Mouse (Mus musculus) heart, embryonic 14.5 days (tissue): ENCODE data around the gene Kcns1. TPM values are rescaled to one million over a fixed set of nuclear protein-coding genes. Genes with fewer than 3 reads are reported as not detected.

ENCODE experiments used
- ATAC-seq: fragments of 200-750 bp; cut with Nextera tagmentation; 2 replicates; pipeline ENCODE4 v1.8.0; 2017; ENCODE audit warnings: low read depth, moderate TSS enrichment; ENCODE audit not compliant: insufficient number of reproducible peaks, insufficient read depth, low FRiP score
- H3K27ac ChIP-seq, 2 experiments: fragments of 200-500 bp in 1 of 2; fragments of 300-500 bp in 1 of 2; sonication (generic) in 1 of 2; replicated peaks in 1 of 2; 2 replicates each; pipeline ENCODE4 v1.5.1; 2012 to 2014; ENCODE audit warnings: low read depth in 2 of 2, low read length in 2 of 2, control low read depth in 1 of 2, mild to moderate bottlenecking in 1 of 2, mixed read lengths in 1 of 2; ENCODE audit not compliant: control insufficient read depth in 1 of 2, insufficient read depth in 1 of 2
- H3K27me3 ChIP-seq: fragments of 300-500 bp; sonication (generic); 2 replicates; pipeline ENCODE4 v1.6.1; 2014; ENCODE audit warnings: mild to moderate bottlenecking, low read length, control low read depth; ENCODE audit not compliant: control insufficient read depth, insufficient read depth
- H3K36me3 ChIP-seq: fragments of 300-500 bp; sonication (generic); 2 replicates; pipeline ENCODE4 v1.6.1; 2014; ENCODE audit warnings: mild to moderate bottlenecking, control low read depth, low read length, mixed read lengths; ENCODE audit not compliant: control insufficient read depth, insufficient read depth
- H3K4me1 ChIP-seq, 2 experiments: fragments of 200-500 bp in 1 of 2; fragments of 300-500 bp in 1 of 2; sonication (generic) in 1 of 2; 2 replicates each; pipeline ENCODE4 v1.6.1; 2012 to 2014; ENCODE audit warnings: low read length in 2 of 2, control low read depth in 1 of 2, mixed read lengths in 1 of 2; ENCODE audit not compliant: control insufficient read depth in 2 of 2, insufficient read depth in 2 of 2
- H3K4me2 ChIP-seq: fragments of 300-500 bp; sonication (generic); 2 replicates; pipeline ENCODE4 v1.6.1; 2014; ENCODE audit warnings: mild to moderate bottlenecking, low read length
- H3K4me3 ChIP-seq, 2 experiments: fragments of 200-500 bp in 1 of 2; fragments of 300-500 bp in 1 of 2; sonication (generic) in 1 of 2; 2 replicates each; pipeline ENCODE4 v1.5.1; 2012 to 2014; ENCODE audit warnings: low read length in 2 of 2, mild to moderate bottlenecking in 2 of 2, control low read depth in 1 of 2, low read depth in 1 of 2, moderate library complexity in 1 of 2; ENCODE audit not compliant: control insufficient read depth in 1 of 2, insufficient read depth in 1 of 2
- H3K9ac ChIP-seq: fragments of 300-500 bp; sonication (generic); 2 replicates; pipeline ENCODE4 v1.6.1; 2014; ENCODE audit warnings: mild to moderate bottlenecking, low read length
- H3K9me3 ChIP-seq: fragments of 300-500 bp; sonication (generic); 2 replicates; pipeline ENCODE4 v1.6.1; 2016; ENCODE audit warnings: low read length, control low read depth; ENCODE audit not compliant: control insufficient read depth
- WGBS: fragments of 180-500 bp; shearing (Covaris S2); extraction: QIAGEN DNeasy Blood & Tissue Kit; methylation state at CpG from one replicate; pipeline ENCODE4 v1.1.7; 2014; 5-methylcytosine and 5-hydroxymethylcytosine counted together
- polyA plus RNA-seq: library from polyadenylated mRNA; unstranded; fragments of >200 nt; fragmentation: Nextera tagmentation; extraction: Ambion mirVana; gene quantifications from 2 replicates; pipeline ENCODE4 v1.2.1, GENCODE M21; 2014

The Kcns1 gene
- polyA plus RNA-seq, 1 experiment from 2014 or later = 0.28 TPM

GRCm38 (mm10) chr2:164182692-164183255 is 11.9 kb upstream of the Kcns1 start, which contains the start of gene Wfdc5:
Gene Wfdc5, minus strand, starts transcription at chr2:164182742.
- no peaks in the 10 kb centered on the region for H3K36me3 ChIP-seq
- no peak within 1 kb of the TSS for H3K4me2 ChIP-seq
- peaks cover 9% of the 10 kb centered on the region for H3K27me3 ChIP-seq
- H3K9ac ChIP-seq = no peak within 1 kb of the TSS
- H3K4me3 ChIP-seq = no peak within 1 kb of the TSS
- no peaks in the 10 kb centered on the region for H3K9me3 ChIP-seq
- no peaks in the 10 kb centered on the region for H3K4me1 ChIP-seq
- H3K27ac ChIP-seq = no peak within 1 kb of the TSS
- ATAC-seq = no peak
- 71% methylated on average over 7 of the region's 7 CpGs for WGBS

GRCm38 (mm10) chr2:164180770-164181169 is 9.9 kb upstream of the Kcns1 start:
- H3K27me3 ChIP-seq = peaks cover 18% of the 10 kb centered on the region
- ATAC-seq = no peak
- 84% methylated on average over 4 of the region's 4 CpGs for WGBS

GRCm38 (mm10) chr2:164180124-164180523 is 9.2 kb upstream of the Kcns1 start:
- no peak overlapping the region for H3K4me3 ChIP-seq
- WGBS = 36% methylated on average over 3 of the region's 3 CpGs
- peaks cover 0 to under 1% of the 10 kb centered on the region in 2 experiments; a peak in 1 of 4 replicates for H3K4me1 ChIP-seq
- H3K9ac ChIP-seq = no peak overlapping the region
- no peak overlapping the region for H3K27ac ChIP-seq
- no peaks in the 10 kb centered on the region for H3K36me3 ChIP-seq
- ATAC-seq = no peak
- H3K9me3 ChIP-seq = no peaks in the 10 kb centered on the region
- peaks cover 18% of the 10 kb centered on the region for H3K27me3 ChIP-seq
- no peak overlapping the region for H3K4me2 ChIP-seq

More at GRCm38 (mm10) chr2:164180770-164181169, 9.9 kb upstream of the Kcns1 start:
- H3K4me2 ChIP-seq = no peak overlapping the region
- H3K9ac ChIP-seq = no peak overlapping the region
- no peak overlapping the region for H3K27ac ChIP-seq
- no peak overlapping the region for H3K4me3 ChIP-seq
- no peaks in the 10 kb centered on the region for H3K4me1 ChIP-seq
- H3K9me3 ChIP-seq = no peaks in the 10 kb centered on the region
- H3K36me3 ChIP-seq = no peaks in the 10 kb centered on the region

DNA sequence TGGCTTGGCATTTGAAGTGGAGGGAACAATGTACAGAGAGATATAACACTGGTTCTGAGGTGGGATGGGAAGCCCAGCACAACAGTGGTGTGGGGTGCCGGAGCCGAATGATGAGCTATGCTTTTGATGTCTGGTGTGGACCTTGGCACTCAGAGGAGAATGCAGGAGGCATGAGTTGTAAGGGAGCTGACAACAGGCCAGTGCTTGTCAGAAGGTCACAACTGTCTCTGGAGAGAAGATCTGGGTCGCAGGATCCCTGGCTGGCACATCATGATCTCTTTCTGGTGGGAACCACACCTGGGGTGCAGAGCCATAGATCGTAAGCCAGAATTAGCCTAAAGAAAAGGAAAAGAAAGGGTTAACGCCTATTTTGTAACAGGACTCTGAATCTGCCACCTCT is 6.9 kb upstream of the Kcns1 start:
- no peak overlapping the region for H3K27ac ChIP-seq
- H3K4me3 ChIP-seq = no peak overlapping the region
- no peaks in the 10 kb centered on the region for H3K9me3 ChIP-seq
- no peak for ATAC-seq
- H3K4me1 ChIP-seq = peaks cover 10 to 17% of the 10 kb centered on the region in 2 experiments; a peak in 3 of 4 replicates
- H3K9ac ChIP-seq = no peak overlapping the region
- 71% methylated on average over 5 of the region's 5 CpGs for WGBS
- peaks cover 18% of the 10 kb centered on the region for H3K27me3 ChIP-seq
- no peaks in the 10 kb centered on the region for H3K36me3 ChIP-seq
- H3K4me2 ChIP-seq = no peak overlapping the region

GRCm38 (mm10) chr2:164175850-164176249 is 4.9 kb upstream of the Kcns1 start:
- H3K4me3 ChIP-seq = no peak overlapping the region
- no peak overlapping the region for H3K9ac ChIP-seq
- H3K36me3 ChIP-seq = no peaks in the 10 kb centered on the region
- peaks cover 28% of the 10 kb centered on the region for H3K27me3 ChIP-seq
- WGBS = 75% methylated on average over 3 of the region's 3 CpGs
- H3K27ac ChIP-seq = no peak overlapping the region
- no peak for ATAC-seq
- no peak overlapping the region for H3K4me2 ChIP-seq
- H3K4me1 ChIP-seq = peaks cover 11 to 22% of the 10 kb centered on the region in 2 experiments; a peak in 3 of 4 replicates
- no peaks in the 10 kb centered on the region for H3K9me3 ChIP-seq

DNA sequence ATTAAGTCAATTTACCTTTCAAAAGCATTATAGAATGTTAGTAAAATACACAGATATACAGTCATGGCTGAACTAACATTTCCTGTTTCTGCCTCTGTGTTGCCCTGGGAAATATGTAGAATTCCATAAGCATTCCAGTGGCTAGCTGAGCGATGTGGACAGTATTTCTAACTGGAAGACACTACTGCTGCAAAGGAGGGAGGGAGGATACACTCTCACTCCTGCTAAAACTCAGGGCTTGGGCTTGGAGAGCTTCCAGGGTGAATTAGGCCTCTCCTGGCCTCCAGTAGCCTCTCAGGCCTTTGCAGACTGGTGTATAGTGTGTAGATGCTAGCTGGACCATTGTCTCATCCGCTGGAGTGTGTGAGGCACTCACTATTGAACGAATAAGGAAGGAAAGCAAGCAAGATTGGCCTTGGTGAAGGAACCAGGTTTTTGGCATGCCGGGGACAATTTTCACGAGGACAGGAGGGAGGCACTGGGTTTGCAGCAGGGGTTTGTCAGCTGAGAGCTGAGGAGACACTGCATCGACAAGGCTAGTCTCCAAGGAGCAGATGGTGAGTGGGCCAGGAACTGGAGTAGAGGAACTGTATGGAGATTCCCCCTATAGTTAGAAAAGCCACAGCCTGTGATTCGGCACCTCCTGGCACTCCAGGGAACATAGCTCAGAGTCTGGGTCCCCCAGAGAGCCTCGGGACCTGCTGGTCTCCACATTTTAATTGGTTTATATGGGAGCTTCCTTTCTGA is 3.9 kb upstream of the Kcns1 start:
- no peak overlapping the region for H3K27ac ChIP-seq
- WGBS = 65% methylated on average over 8 of the region's 8 CpGs
- H3K9me3 ChIP-seq = no peaks in the 10 kb centered on the region
- no peak for ATAC-seq
- no peak overlapping the region for H3K9ac ChIP-seq
- peaks cover 38% of the 10 kb centered on the region for H3K27me3 ChIP-seq
- H3K4me1 ChIP-seq = peaks cover 12 to 24% of the 10 kb centered on the region in 2 experiments; a peak in 3 of 4 replicates
- no peak overlapping the region for H3K4me2 ChIP-seq
- no peaks in the 10 kb centered on the region for H3K36me3 ChIP-seq
- no peak overlapping the region for H3K4me3 ChIP-seq

DNA sequence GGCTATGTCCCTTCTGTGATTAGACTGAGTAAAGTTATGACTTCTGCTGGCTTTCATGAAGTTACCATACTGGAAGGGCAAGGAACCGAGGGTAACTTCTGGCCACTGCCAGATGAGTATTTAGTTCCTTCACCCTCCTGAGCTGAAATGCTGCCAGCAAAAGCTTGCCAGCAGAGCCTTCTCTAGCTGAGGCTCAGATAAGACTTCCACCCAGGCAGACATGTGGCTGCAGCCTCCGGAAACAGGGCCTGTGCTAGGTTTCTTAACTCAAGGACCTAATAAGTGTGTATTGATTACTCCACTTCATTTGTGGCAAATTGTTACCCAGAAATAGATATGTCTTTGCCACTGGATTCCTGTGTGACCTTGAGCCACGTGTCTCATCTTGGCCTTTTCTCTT is 2.5 kb upstream of the Kcns1 start:
- WGBS = 21% methylated on average over 3 of the region's 3 CpGs
- Histone ChIP-seq H3K4me1 (peaks cover 13 to 28% of the 10 kb centered on the region in 2 experiments; a peak in 3 of 4 replicates), H3K27ac (no peak overlapping the region; a peak in 1 of 4 replicates), H3K9me3 (0 out of 2 replicates have a peak, but pooled peaks cover 2% of the 10 kb centered on the region), H3K4me3 (no peak overlapping the region), H3K9ac (no peak overlapping the region), H3K27me3 (peaks cover 51% of the 10 kb centered on the region), H3K4me2 (no peak overlapping the region), H3K36me3 (no peaks in the 10 kb centered on the region)
- no peak for ATAC-seq
